Mouse (Mus musculus) right cerebral cortex, adult 2 months (tissue): ENCODE data around the gene Ephb1.
A peak's percentile ranks its signal among the peaks of the same experiment; 100 is the strongest.

Source experiments
- DNase-seq, 2 experiments: peaks; one replicate each; pipeline ENCODE4 v3.0.0; 2021 to 2022; ENCODE audit warnings: low spot score in 2 of 2

Gene Ephb1

DNA sequence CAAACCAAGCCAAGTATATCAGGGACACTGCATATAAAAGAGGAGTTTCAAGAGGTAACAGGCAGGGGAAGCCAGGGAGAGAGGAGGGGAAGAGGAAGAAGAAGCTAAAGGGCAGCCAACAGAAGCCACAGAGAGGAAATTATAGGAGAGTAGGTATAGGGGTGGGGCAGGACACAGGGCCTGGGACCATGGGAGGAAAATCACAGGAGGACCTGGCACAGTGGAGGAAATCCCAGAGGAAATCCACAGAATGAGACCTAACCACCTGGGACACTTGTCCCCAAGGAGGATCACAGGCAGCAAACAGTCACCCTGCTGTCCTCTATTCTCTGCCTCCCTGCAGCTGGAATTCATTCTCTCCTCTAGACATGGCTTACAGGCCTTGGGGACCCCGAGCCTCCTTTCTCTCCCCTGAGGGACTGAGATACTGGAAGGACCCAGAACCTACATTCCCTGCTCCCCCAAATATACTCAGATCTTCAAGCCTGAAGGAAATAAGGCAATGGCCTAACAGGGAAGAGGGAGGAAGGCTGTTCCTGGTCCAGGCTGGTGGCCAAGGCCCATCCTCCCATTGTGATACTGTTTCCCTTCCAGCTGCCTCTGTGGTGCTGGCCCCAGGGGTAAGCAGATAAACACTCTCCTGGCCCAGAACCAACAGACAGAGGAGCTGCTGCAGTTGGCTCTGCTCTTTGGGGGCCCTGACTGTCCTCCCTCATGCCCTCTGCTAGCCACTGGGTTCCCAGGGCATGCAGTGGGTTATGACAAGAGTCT lies 47.7 kb downstream of the Ephb1 start:
- DNase-seq = no peak

GRCm38 (mm10) chr9:102305432-102306100 lies 48.9 kb downstream of the Ephb1 start:
- DNase-seq = no peak

DNA sequence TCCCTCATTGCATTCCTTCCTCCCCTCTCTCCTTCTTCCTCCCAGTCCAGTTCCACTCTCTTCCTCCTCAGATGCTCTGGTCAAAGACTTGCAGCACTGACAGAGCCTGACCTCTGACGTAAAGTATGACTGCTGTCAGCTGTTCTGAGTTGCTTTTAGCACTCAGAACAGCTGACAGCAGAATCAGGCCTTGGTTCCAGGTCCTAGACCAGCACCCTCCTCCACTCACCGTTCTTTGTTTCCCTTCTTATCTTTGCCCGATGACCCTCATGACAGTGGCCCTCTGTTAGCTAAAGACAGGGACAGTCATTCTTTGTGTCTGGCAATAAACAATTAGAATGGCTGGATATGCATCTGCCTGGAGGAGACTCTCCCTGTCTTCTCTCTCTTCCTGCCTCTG lies 49.7 kb downstream of the Ephb1 start:
- DNase-seq = no peak

- DNase-seq = no peak
Observed at GRCm38 (mm10) chr9:102303882-102304281, 50.6 kb downstream of the Ephb1 start.

DNA sequence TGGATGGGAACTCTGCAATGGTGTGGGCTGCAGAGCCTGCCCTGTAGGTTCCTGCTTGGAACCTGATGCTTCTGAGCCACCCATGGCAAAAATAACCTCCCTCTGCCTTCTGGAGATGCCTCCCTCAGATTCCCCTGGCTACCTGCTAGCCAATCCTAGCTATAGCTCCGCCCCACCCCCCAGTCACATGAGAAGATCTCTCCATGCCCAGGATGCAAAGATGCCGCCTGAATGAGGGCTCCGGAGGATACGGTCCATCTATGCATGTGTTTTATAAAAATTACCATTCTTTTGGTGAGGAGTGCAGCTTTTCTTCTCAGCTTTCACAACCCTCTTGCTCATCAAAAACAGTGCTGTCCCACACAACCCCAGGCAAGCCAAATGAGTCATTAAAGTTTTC lies 53.5 kb downstream of the Ephb1 start:
- DNase-seq = no peak

- DNase-seq = no peak
Observed at GRCm38 (mm10) chr9:102298741-102299140, 55.8 kb downstream of the Ephb1 start.

DNA sequence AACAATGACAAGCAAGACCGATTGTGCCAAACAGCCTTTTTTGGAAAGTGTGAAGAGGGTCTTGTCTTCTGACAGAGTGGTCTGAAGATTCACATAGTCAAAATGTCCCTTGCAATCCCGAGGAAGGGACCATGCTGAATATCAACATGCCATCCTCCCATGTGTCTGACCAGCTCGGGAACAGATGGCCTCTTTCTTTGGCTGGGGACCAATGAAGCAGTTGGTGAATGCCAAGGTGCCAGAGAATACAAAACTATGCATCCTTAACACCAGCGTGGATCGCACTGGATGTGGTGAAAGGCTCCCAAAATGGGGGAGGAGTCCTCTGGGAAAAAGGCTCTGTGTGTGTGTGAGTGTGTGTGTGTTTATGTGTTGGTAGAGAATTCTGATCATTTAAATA lies 56.5 kb downstream of the Ephb1 start:
- DNase-seq = peak; percentile 36 to 49

- no peak for DNase-seq
Observed at GRCm38 (mm10) chr9:102297176-102297575, 57.3 kb downstream of the Ephb1 start.

- DNase-seq = no peak
Observed at GRCm38 (mm10) chr9:102293605-102294004, 60.9 kb downstream of the Ephb1 start.

GRCm38 (mm10) chr9:102291230-102291629 lies 63.3 kb downstream of the Ephb1 start:
- DNase-seq = no peak

DNA sequence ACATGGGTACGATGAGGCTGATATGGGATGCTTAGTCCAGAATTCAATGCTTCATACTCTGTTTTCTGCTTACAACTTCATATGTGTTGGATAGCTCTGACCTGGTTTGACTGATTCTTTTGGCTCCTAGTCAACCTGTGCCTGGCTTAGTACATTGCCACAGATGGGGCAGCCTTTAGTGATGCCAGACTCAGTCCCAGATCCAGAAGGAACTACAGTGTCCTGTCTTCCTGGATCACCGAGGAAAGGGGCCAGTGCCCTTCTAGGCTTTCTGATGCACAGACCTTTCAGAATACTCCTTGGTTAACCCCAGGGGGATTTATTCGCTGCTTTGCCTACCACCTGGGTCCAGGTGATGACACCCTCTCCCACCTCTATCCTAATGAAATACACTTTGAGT lies 66.1 kb downstream of the Ephb1 start:
- DNase-seq = no peak

DNA sequence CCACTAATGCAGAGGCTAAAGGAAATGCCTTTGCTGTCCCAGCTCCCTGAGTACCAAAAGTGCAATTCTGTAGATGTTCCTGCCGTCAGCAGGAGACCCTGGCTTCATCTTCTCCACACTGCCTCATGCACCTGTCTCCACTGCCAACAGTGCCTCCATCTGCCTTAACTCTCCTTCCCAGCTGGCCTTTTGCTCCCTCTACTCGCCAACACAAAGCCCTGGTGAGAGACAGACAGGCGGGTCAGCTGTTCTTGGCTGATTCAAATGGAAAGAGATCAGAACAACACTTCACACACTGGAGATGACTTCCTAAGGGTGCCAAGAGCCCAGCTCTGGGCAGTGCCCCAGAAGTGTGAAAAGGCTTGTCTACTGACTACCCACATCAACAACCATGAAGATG lies 78.6 kb downstream of the Ephb1 start:
- DNase-seq = no peak

DNA sequence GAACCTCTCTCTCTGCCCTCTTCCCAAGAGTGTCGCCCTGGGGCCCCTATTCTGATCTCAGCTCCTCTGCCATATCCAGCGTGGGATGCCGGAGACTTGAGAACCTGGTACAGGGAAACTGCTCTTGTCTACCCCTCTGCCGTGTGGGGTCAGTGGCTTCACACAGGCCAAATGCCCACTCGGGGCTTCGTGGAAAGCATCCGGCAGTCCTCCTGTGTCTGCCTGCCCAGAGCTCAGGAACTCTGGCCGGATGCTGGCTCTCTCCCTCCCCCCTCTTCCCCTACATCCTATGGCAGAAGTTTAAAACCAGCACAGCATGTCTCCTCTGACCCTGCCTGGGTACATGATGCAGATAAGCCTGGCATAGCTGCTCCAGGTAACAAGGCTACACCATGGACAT lies 80.5 kb downstream of the Ephb1 start:
- no peak for DNase-seq

DNA sequence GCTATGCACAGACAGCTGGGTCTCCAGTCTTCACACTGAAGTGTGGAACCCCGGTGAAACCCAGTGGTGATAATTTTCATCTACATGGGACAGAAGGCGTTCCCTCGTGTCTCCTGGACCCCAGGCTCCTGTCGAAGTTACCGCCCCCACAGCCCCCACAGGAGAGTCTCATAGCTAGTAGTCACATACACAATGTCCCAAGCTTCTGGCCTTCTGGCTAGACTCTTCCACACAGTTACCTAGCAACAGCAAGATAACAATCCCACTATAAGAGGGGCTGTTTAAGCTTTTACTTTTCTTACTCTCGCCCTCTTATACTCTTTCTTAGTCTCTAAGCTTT lies 81.1 kb downstream of the Ephb1 start:
- DNase-seq = no peak

DNA sequence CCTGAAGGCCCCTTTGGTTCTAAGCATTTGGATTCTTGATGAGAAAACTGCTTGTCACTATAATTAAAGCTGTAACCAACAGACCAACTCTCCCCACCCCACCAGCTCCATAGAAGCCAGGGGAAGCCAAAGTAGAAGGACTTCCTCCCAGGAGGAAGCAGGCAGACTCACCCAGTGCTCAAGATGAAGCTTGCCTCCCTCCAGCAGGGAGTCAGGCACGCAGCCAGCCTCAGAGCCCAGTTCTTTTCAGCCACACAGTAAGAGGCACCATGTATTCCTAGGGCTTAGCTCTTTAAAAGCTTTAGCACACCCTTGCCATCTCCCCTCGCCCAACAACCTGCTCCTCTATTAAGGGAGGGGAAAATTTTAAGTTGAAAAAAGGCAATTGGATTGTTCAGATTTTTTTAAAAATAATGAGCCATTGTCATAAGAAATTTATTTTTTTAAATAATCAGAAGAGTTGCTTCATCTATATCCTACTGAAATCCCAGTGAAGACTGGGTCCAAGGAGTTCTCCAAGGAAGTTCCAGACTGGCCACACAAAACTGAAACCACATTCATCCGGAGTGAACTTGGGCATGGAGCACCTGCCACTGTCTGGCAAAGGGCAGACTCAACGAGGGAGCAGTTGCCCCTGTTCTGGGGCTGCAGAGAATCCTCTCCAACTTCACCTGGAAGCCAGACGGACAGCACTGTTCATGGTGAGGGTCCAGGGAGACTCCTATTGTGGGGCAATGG lies 81.6 kb downstream of the Ephb1 start:
- DNase-seq = no peak

GRCm38 (mm10) chr9:102270496-102270895 lies 84.0 kb downstream of the Ephb1 start:
- DNase-seq = no peak

DNA sequence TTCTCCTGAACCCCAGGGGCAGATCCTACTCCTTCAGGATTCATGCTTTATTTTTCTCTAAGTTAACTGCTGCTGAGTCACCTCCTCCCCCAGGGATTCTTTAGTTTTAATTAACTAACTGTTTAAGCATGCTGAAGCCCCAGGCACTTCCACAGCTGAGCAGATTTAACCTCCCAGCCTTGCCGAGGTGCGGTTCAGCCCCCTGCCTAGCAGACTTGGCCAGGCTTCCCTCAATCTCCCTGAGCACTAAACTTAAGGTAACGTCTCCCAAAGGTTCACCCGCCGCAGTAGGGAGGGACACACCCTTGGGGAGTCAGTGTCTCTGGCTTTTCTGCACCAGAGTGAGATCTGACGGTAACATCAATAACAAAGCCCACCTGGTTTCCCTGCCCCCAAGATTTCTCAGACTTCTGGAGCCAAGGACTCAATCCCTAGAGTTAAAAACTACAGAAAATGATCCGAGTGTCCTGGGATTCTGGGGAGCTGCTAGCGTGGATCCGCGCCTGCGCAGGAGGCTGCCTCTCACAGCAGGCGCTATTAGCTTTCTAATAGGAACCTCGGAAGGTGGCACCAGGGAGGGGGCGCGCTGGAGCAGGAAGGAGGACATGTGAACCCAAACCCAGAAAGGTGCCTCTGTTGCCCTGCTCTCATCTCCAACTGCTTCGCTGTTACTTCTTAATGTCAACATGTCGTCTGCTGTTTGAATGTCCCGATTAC lies 87.0 kb downstream of the Ephb1 start:
- peak; percentile 51 to 60 for DNase-seq

DNA sequence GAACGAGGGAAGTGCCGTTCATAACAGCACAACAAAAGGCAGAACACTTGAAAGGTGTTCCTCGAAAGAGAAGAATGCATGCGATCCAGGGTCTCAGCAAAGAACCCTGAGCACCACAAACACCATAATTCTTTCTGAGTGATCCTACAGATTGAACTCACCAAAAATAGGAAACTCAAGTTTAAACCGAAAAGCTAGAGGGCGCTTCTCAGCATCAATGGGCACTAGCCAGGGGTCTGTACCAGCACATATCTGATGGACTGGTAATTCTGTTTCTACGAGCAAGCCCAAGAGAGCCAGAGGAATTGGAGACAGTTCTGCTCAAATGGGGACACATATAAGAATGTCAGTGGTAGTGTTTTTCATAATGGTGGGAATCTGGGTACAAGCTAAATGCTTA lies 90.7 kb downstream of the Ephb1 start:
- no peak for DNase-seq

DNA sequence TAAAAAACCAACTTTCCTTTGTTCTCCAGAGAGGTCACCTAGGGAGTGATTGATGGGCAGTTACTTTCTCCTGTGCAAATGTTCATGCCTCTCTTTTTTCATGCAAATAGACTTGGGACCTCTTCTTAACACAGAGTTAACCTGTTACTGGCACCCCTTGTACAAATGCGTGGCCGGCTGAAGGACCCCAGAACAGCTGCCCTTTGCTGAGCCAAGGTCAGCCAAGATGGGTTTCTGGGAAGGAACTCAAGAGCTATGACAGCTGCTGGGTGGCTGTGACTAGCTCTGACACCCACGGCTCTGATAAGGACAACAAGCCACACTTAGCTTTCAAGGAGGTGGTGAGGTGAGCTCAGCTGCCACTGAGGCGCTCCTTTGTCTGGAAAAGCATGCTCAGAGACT lies 92.4 kb downstream of the Ephb1 start:
- DNase-seq = no peak

GRCm38 (mm10) chr9:102261511-102261910 lies 93.0 kb downstream of the Ephb1 start:
- no peak for DNase-seq

GRCm38 (mm10) chr9:102256407-102256806 lies 98.1 kb downstream of the Ephb1 start:
- DNase-seq = no peak

- no peak for DNase-seq
Observed at GRCm38 (mm10) chr9:102255803-102256202, 98.7 kb downstream of the Ephb1 start.
